Mouse (Mus musculus) megakaryocyte progenitor cell, adult 5-6 weeks (primary cell): ENCODE results near the gene Ppp4r3a. TPM values are rescaled to one million over a fixed set of nuclear protein-coding genes. Genes with fewer than 3 reads are reported as not detected.

Experiments
- ATAC-seq: replicated peaks from 2 replicates; pipeline ENCODE4 v1.8.0; 2016; ENCODE audit warnings: mild to moderate bottlenecking, moderate TSS enrichment, inconsistent platforms; ENCODE audit not compliant: poor library complexity
- total RNA-seq, 2 experiments: library from RNA; stranded (forward) in 1 of 2; stranded (reverse) in 1 of 2; fragments of 157-497, 149-512 nt in 1 of 2; fragments of 200-1000 nt in 1 of 2; gene quantifications; 2 replicates each; pipeline versions ENCODE4 v1.2.3 to v1.2.4; 2015 to 2017

The Ppp4r3a gene
- total RNA-seq, 2 experiments from 2014 or later: 114 to 116 TPM

DNA sequence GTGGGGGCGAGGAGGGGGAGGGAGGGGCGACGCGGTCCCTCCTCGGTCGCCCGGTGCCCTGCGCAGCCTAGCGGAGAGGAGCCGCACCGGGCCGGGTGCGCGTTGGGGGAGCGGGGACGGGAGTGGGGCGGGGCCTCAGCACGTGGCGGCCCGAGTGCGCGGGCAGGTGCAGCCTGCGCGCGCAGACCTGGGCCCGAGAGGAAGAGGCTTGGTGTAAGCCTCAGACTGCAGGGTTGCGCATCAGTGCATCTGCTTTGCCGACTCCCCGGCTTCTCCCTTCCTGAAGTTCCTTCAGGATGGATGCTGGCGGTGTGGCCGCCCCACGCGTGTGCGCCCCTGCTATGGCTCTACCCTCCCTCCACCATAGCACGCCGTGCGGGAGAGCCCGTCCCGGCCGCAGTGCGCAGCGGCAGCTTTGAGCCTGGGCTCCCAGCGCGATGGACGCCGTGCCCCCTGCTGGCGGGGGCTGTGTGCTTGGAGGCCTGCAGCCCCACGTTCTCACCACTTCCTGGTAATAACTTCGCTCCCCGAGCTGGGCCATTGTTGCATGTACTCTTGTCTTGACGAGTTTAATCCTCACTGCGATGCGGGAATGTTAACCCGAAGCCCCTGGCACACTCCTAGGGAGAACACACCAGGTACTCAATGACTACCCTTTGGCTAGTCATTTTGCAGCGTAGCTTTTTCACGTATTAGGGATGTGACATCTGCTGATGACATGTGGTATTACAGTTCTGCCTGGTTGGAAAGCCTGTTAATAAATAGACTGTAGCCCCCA, 54.4 kb downstream of the Ppp4r3a start, which contains the start of gene Ccdc88c:
Gene Ccdc88c, minus strand, starts transcription at position 103 of the 778 bp plus-strand sequence.
- peak; percentile 72 for ATAC-seq

DNA sequence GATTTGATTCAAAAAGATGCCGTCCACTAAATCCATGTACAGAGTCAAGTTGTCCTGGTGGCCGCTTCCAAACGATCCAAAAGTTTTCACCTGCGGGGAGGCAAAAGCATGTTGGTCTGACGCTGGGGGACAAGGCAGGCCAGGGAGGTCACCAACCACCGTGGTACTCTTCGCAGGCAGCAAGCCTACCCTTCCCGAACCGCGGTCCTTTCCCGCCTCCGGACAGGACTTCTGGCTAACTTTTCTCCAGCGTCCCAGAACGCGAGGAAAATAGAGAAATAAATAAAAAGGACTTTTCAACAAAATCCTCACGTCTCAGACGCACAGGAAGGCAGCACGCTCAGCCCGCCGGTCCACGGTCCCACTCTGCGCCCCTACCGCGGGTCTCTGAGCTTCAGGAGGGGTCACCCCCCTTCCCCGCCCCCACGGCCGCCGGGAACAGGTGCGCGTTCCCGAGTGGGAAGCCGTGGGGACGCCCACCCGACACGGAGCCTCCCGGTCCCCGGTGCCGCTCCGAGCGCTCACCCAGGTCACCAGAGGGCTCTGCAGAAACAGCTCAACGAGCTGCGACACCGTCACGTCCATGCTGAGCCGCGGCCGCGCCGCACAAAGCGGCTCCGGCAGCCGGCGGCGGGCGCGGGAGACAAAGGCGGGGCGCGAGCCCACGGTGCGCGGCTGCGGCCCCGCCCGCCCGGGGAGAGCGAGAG, 55.1 kb downstream of the Ppp4r3a start:
- no peak for ATAC-seq

DNA sequence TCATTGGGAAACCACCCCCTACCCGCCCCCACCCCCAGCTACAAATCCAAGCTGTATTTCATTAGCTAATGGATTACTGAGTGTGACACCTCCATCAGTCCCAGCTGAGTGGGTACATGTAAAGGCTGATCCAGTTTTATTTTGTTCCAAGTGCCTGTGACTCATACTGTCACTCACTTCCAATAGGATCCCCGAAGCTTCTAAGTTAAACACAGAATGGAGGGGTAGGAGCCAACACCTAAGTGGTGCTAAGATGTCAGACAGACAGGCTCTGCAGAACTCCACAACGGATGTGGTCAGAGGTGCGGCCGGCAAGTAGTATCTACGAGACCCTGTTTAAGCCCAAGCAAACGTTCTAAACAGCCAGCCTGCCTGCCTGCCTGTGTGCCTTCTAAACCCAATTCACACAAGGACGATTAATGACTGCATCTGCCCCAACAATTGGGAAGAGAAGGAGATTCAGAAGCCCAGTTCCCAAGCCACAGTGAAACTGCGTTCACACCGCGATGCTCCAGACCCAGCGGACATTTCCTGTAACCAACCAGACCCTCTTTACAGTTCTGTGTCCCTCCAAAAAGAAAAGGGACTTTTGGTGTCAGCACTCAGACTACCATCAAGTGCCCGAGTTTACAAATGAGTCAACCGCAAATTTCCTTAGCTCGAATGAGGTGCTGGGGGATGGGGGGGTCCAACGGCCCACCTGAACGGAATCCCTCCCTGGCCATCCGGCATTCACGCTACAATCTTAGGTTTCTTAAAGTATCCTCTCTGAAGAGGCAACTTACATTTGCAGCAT, 55.9 kb downstream of the Ppp4r3a start:
- ATAC-seq: no peak

DNA sequence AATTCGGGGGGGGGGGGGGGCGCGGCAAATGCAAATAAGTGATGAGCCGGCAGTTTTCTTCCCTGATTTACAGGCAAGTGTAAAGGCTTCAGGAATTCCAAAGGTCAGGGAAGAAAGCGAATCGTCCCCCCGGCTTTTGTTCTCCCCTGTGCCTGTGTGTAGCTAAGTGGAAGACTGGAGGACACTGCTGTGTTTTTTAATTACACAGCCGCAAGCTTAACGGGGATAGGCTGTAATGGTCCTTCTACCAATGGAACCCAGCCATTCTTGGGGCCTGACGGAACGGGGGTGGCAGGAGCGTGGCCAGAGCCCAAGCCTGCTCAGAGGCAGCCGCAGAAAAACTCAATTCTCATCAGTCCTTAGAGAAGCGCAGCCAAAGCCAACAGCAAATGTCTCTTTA, 56.6 kb downstream of the Ppp4r3a start:
- no peak for ATAC-seq

DNA sequence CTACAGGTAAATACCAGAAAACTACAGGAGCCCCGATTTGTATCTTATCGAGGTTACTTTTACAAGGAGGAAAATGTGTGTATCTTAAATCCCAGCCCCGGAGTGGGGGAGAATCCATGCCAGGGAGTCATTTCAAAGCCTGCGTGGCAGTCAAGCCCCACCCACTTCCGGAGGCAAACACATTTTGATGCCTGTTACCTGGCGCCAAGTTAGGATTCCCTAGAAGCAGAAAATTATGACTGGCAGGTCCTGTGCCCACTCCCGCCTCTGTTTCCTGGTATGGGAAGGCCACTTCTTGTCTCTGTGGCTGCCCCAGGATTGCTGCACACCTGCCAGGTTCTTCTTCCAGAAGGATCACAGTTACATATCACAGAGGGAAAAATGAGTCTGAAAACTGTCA, 57.0 kb downstream of the Ppp4r3a start:
- no peak for ATAC-seq

DNA sequence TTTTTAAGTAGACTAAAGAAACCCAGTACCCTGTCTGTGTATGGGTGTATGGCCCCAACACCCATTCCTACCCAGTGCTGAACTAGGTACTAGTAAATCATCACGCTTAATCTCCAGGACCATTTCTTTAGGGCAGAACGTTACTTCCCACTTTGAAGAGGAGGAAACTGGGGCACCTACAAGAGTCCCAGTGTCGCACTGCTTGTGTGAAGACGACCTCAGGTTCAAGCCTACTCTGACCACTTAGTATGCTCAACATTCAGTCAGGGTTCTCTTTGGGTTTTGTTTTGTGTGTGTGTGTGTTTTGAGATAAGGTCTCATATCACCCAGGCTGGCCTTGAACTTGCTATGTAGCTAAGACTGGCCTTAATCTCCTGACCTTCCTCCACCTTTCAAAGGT, 57.5 kb downstream of the Ppp4r3a start:
- no peak for ATAC-seq

DNA sequence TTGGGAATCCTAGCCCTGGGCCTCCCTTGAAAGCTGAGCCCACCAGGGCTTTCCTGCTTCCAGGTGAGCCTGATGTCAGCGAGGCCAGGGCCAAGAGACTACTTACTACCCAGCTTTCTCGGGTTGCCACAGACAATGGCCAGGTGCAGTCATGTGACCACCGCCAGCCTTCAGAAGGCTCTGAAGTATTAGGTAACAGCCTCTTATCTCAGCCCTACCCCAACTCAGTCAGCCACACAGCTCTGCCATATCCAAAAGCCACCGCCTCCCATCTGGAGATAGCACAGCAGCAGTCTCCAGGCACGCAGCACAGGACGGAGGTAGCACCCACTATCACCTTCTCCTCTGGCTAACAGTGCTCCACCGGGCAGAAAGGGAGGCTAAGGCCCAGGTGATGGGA, 58.1 kb downstream of the Ppp4r3a start:
- peak; percentile 53 for ATAC-seq

DNA sequence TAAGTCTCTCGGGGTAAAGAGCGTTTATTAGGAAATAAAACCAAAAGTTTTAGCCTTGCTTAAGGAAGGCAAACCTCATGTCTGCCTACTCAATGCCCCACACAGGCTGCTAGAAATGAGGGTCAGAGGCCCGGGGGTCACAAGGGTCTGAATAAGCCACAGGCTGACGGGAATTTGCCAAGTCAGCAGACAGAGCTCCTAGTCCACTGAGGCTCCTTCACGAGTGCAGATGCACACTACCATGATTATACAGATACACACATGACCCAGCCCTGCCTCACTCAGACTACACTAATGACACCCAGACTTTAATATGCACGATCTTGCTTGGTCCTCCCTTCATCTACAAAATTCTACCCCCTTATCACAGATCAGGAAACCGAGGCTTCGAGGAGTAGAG, 58.7 kb downstream of the Ppp4r3a start:
- ATAC-seq: no peak

DNA sequence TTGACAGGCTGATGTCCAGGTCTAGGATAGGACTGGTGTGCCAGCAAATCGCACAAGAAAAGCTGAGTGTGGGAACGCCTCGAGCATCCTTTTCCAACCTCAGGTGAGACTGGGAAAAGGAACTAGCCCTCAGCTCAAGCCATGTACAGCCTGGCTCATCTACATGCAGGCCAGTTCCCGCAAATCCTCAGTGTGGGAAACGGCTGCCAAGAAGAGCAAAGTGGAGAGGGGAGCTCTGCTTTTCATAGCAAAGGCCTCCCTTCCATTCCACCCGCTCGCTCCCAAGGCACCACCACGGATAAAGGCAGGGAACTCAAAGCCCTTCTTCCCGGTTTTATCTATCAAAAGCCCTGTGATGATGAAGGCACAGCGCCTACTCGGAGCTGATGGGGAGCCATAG, 60.4 kb downstream of the Ppp4r3a start:
- no peak for ATAC-seq

DNA sequence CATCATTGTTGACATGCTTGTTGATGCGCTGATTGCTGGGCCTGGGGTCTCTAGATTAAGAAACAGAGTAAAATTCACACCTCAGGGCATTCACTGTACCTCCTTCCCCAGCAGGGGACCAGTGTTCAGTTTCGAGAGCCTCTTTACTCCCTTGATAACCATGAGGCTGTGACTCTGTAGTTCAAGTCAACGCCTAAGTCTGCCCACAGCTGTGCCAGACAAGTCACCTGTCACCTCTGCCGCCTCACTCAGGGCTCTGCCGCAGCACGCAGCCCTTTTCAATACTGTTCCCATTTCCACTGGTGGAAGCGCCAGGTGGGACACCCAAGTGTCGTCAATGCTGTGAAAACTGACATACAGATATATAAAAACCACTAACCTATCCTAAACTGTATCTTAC, 61.1 kb downstream of the Ppp4r3a start:
- ATAC-seq: no peak

DNA sequence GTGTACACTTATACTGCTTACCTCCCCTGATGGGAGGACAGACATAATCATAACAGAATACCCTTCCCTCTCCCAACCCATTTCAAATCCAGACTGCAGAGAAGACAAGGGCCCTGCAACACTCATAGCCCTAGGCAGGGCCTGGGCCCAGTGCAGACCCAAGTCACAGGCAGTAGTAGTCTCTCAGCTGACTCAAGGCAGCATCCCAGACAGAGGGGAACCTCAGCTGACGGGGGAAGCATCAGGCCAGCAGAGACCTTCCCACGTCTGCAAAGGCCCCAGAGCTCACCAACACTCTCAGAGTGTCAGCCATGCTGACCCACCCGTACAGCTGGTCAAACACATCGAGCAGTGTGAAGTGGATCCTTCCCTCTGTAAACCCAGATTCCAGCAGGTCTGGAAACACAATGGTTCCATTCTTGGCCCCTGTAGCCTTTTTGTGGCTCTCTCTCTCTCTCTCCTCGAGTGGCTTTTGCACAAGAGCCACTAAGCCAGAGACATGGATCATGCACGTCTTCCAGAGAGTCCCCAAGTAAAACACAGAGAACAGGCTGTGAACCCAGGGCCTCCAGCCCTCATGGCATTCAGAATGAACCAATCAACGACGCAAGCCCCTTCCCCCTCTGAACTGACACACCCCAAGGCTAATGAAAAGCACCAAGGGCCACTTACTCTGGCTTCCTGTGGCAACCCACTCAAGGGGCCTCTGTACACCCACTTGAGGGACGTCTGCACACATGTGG, 61.8 kb downstream of the Ppp4r3a start:
- no peak for ATAC-seq

DNA sequence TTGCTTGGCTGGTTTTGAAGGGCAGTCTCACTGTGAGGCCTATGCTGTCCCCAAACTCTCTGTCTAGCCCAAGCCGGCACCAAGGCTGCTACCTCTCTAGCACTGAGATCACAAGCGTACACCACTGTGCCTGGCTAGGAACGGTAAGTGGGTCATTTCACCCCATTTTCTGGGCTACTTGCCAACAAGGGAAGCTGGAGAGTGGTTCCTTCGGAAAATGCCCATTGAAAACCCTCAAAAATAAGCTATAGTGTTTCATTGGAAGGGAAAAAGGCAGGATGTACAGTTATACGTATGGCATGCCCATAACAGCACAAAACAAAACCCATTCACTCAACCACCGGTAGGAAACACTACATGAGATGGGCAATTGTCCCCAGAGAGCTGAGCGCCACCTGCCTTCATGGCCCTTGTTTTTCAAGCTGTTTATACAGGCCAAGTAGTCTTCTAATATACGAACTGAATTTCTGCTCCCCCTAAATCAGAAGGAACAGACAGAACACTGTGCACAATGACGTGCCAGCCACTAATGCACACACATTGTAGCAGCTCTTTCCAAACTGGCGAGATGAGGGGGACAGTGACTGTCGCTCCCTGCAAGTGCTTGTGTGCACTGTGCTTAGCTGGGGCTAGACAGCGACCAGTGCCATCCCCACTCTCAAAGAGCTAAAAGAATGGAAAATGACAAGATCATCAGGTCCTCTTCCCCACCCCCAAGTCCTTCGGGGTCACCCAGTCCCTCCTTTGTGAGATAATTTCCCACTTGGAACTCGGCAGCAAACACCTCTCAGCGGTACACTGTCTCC, 63.1 kb downstream of the Ppp4r3a start:
- ATAC-seq: no peak

DNA sequence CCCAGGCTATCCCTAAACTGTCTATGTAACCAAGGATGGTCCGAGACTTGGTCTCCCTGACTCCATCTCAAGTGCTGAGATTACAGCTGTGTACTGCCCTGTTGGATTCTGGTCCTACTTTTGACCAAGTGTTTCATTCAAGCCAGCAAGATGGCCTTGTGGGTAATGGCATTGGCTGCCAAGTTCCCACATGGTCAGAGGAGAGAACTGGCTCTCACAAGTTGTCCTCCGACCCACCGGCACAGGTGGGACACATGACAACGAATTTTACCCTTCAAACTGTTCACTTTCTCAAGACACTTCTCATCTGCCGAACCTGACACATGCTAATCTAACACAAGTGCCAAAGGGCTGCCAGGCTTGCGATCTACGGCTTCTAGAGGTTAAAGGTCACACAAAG, 64.1 kb downstream of the Ppp4r3a start:
- no peak for ATAC-seq

DNA sequence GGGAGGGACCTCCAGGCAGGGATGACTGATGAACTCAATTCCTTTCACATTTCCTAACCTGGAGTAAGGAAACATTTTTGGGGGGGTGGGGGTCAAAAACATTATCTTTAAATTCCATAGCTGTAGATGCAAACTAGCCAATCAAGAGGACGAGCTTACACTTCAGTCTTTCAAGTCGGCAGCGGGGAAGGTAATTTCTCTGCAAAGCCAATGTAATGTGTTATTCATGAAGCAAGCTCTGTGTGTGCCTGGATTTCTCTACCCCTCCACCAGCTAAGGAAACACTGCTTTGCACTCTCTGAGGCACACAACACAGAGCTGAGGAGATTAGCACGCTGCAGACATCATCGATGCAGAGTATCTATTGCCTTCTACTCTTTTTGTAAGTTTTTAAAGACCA, 64.5 kb downstream of the Ppp4r3a start:
- no peak for ATAC-seq

DNA sequence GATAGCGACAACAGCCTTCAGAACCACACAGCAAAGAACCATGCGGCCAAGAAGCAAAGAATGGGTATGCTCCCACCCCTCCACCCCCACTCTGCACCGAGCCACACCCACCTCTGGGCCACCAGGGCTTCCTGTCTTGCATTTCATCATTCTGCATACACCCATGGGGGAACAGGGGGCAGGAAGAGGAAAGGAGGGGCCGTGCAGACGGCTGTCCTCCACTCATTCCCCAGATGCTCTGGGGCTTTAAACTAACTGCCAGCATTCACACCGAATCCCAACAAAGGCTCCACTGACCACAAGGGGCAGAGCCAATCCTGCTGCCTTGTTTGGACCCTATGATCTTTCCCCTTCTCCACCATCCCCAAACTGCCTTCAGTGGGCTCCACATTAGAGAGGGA, 65.5 kb downstream of the Ppp4r3a start:
- ATAC-seq: peak; percentile 77

DNA sequence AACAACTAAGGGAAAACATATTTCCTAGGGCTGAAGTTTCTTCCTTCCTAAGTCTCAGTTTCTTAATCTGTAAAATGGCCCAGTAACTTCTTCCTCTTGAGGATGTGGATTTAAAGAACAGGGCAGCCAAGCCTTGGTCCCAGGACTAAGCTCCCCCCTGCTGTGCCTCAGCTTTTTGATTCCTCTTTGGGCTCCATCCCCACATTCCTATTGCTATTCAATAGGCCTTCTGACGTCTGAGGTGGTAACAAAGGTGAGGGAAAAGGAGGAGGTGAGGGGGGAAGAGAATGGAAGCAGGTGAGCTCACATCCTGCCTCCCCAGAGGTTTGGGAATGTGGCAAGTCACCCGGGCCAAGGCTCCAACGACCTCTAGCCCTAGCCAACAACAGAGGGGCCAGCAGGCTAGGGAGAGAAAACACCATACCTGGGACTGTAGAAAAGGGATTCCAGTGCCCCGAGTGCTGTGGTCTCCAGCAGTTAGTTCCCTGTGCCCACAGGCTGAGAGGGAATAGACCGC, 67.0 kb downstream of the Ppp4r3a start:
- ATAC-seq: no peak

DNA sequence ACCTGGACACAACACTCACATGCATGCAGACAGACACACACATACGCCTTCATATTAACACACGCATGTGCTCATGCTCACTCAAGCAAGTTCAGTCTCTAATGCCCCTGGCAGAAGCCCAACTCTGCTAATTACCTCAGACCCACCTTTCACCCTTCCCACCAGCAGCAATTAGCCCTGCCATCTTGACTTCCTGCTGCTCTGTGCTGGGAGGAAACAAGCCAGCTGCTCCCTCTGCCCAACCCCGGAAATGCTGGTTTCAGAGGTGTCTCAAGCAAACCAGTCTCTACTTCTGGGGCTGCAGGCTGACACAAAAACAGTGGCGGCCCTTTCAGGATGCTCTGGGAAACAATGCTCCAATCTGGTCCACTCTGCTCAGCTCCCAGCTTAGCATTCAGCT, 67.6 kb downstream of the Ppp4r3a start:
- peak; percentile 55 for ATAC-seq

DNA sequence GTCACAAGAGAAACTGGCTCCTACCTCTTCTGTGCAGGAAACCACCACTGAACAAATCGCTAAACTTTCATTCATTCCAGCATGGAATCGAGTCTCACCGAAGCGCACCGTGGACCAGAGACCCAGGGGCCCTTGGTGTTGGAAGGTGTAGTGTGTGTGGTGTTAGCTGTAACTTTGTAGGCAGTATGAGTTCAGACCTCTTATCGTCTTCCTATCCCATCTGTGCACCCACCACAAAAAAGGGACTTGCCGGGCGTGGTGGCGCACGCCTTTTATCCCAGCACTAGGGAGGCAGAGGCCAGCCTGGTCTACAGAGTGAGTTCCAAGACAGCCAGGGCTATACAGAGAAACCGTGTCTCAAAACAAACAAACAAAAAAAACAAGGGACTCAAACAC, 68.3 kb downstream of the Ppp4r3a start:
- 0 out of 2 replicates have a peak, but pooled peaks have one; percentile 14 for ATAC-seq

DNA sequence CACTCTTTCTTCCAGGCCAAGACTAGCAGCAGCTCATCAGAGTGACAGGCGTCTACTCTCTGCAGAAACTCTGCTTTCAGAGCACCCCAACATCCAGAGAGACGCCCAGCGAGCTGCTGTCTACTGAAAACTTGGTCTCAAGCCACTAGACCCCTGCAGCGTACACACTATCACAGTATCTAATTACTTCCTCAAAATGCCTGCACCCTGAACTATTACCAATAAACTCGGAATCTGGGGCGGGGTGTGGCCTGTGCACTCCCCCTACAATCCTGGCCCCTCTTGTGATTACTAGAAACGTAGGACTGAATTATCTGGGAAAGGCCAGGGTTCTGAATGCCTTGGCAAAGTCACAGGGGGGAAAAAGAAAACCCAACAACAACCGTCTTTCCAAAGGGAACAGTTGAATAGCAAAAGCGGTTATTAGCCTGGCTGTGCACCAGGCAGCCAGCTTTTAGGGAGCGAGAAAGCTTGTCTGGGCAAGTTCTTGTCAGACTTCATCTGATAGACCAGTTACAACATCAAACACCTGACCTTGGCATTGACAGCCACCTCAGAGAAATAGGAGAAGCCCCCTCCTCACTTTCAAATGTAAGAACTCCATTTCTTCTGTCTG, 68.8 kb downstream of the Ppp4r3a start:
- peak; percentile 19 for ATAC-seq
